Mouse (Mus musculus) gastrocnemius, adult 2 months (tissue): ENCODE data around the gene Hist1h2bm. TPM values are rescaled to one million over a fixed set of nuclear protein-coding genes. Genes with fewer than 3 reads are reported as not detected.
"Not testable (repeated sequence)": the region's sequence is repeated elsewhere in the genome, so short reads cannot be mapped to it uniquely, and the experiment has no call there.

ENCODE experiments used
- DNase-seq: peaks from one replicate; pipeline ENCODE4 v3.0.0; 2022
- H3K27ac ChIP-seq: fragments of 200-600 bp; 2 replicates; pipeline ENCODE4 v1.8.1; 2022; ENCODE audit warnings: mild to moderate bottlenecking
- H3K4me3 ChIP-seq: fragments of 200-600 bp; 2 replicates; pipeline ENCODE4 v1.8.1; 2022; ENCODE audit warnings: mild to moderate bottlenecking, moderate library complexity
- CTCF ChIP-seq: fragments of 200-600 bp; IDR thresholded peaks from 2 replicates; pipeline ENCODE4 v1.8.1; 2022; ENCODE audit warnings: antibody characterized with exemption, mild to moderate bottlenecking, moderate library complexity
- intact Hi-C: fragments of 180-260 bp; cut with DNase I; formaldehyde crosslinking; loops from one replicate; pipeline ENCODE4 v1.15.1; 2025
- long read RNA-seq, 2 experiments: library from polyadenylated mRNA; stranded (forward); transcript quantifications; one replicate each; pipeline ENCODE4 v2.0.0; 2021
- total RNA-seq, 2 experiments: library from RNA; stranded (reverse); gene quantifications; 2 replicates each; pipeline ENCODE4 v1.2.3; 2021

Gene Hist1h2bm
- total RNA-seq = 1 to 10 TPM in 1 of 2 experiments, not detected in 1; 1.2 TPM
- long read RNA-seq, experiment 1 = 0 reads
- long read RNA-seq, experiment 2 = 0 reads

GRCm38 (mm10) chr13:21721757-21722372 is at the start of gene Hist1h2bm:
Gene Hist1h2bm, plus strand, starts transcription at chr13:21722044.
- Histone ChIP-seq H3K4me3 (peak within 1 kb of the TSS; percentile 74), H3K27ac (peak within 1 kb of the TSS; percentile 54; the same call in 1 of the 2 replicates)
- intact Hi-C loops = not testable (repeated sequence)
- DNase-seq = peak; percentile 35

- no peak within 1 kb of the TSS for H3K27ac ChIP-seq
- H3K4me3 ChIP-seq = no peak within 1 kb of the TSS
- no peak for TF ChIP-seq CTCF
- intact Hi-C loops = no loop called here
- DNase-seq = no peak
Measured at GRCm38 (mm10) chr13:21677305-21677704, 44.5 kb upstream of the Hist1h2bm start, which contains the start of gene Olfr1360. Gene Olfr1360, minus strand, starts transcription at chr13:21677405.

DNA sequence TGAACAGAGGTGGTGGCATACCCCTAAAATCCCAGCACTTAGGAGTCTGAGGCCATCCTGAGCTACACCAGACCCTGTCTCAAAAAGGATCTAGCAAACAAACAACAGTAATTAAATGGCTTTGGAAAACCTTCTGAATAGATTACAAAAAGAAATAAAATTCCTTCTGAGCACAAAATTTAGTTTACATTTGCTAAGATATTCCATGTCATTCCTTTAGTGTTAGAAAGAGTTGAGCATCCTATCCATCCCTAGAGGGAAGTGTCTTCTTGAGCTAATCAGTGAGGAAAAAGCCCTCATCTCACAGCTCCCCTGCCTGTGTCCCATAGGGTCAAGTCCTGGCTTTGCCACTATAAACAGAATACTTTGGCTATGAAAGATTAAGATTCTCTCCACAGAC is 24.0 kb upstream of the Hist1h2bm start, which contains the start of gene Olfr1359:
Gene Olfr1359, plus strand, starts transcription at position 301 of the 400 bp plus-strand sequence.
- no peak for TF ChIP-seq CTCF
- H3K4me3 ChIP-seq = no peak within 1 kb of the TSS
- no peak within 1 kb of the TSS for H3K27ac ChIP-seq

GRCm38 (mm10) chr13:21706669-21707068 is 15.2 kb upstream of the Hist1h2bm start:
- Histone ChIP-seq H3K4me3 (no peak overlapping the region), H3K27ac (no peak overlapping the region)
- no peak for TF ChIP-seq CTCF
- no peak for DNase-seq
- intact Hi-C loops = no loop called here

More for the DNA sequence above, 24.0 kb upstream of the Hist1h2bm start, which contains the start of gene Olfr1359:
- DNase-seq = no peak
- intact Hi-C loops = no loop called here

DNA sequence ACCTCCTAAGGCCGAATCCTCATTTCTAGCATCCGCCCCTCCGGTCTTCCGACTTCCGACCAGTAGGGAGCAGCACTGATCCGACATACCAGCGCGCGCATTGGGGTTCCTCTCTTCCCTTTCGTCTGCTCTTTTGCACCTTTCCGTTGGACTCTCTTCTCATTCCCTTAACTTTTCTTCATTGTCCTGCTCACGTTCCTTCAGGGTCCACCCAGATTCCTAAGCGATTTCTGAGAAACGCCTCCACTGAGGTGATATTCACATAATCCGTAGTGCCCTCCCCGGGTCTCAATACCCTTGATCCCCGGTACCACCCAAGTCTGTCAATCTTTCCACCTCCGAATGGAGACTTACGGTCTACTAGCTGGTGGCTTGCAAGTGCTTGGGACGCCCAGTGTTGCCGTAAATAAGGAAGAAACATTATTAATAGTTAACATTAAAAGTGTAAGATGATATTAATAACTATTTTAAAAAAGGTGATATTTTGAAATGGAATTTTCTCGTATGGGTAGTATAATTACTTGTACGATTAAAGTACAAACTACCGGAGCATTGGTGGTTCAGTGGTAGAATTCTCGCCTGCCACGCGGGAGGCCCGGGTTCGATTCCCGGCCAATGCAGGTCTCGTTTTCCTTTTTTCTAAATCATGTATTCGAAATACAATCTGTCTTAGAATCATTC is 11.7 kb upstream of the Hist1h2bm start:
- H3K4me3 ChIP-seq = peak overlapping the region; percentile 89
- TF ChIP-seq CTCF = peak; percentile 92
- intact Hi-C loops = loop anchor here (5.0 to 10.0 kb wide), 5 partner anchors 75 to 1975 kb away; partner anchors contain the start of genes Hist1h1b, Hist1h2ac, Hist1h2af and Hist1h2an
- H3K27ac ChIP-seq = peak overlapping the region; percentile 87
- peak; percentile 90 for DNase-seq

DNA sequence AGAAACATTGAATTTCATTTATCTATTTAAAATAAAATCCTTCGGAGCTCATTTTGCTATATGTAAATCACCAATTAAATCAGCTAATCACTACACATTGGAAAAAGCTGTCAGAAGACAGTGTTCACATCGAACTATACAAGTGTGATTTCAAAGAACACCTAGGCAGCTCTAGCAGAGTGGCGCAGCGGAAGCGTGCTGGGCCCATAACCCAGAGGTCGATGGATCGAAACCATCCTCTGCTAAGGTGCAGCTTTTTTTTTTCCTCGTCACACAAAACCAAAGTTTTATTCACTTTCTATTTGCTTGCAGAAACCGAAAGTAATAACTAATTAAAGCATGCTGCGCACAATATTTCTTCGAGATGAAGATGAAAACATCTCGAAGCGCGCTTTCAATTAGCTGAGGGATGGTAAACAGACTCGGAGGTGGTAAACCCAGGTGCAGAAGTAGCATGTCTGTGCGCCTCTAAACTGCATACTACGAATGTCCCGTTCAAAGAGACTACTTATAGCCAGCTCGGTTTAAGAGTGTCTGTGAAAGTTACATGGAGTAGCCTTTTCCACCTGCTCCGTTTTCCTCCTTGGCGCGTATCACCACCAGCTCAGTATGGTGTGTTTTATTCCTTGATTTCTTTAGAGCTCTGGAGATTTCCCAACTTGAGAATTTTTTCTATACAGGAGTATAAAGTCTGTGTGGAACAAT is 10.9 kb upstream of the Hist1h2bm start:
- peak overlapping the region; percentile 87 for H3K27ac ChIP-seq
- intact Hi-C loops = loop anchor here (5.0 to 10.0 kb wide), 5 partner anchors 74 to 1974 kb away; partner anchors contain the start of genes Hist1h1b, Hist1h2ac, Hist1h2af and Hist1h2an
- peak; percentile 70 for DNase-seq

DNA sequence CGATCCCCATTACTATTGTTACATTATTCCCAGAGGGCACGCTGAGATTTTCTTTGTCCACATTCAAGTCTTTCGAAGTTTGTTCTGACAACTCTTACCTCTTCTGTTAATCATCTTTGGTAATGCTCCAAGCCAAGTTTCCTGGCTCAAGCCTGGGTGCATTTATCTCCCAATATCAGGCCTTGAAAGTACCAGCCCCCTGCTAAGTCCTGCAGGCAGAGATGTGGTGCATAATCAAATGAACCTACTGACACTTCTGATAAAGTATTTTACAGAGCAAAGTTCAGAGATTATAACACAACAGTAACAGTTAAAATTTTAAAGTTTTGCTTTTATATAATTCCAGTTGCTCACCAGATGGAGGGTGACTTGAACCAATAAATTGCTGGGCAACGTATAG is 10.1 kb upstream of the Hist1h2bm start:
- Histone ChIP-seq H3K27ac (no peak overlapping the region), H3K4me3 (peak overlapping the region; percentile 89)
- DNase-seq = no peak
- intact Hi-C loops = loop anchor here (5.0 to 10.0 kb wide), 5 partner anchors 73 to 1973 kb away; partner anchors contain the start of genes Hist1h1b, Hist1h2ac, Hist1h2af and Hist1h2an
- TF ChIP-seq CTCF = no peak

More for the DNA sequence above, 10.9 kb upstream of the Hist1h2bm start:
- no peak for TF ChIP-seq CTCF
- H3K4me3 ChIP-seq = peak overlapping the region; percentile 89

DNA sequence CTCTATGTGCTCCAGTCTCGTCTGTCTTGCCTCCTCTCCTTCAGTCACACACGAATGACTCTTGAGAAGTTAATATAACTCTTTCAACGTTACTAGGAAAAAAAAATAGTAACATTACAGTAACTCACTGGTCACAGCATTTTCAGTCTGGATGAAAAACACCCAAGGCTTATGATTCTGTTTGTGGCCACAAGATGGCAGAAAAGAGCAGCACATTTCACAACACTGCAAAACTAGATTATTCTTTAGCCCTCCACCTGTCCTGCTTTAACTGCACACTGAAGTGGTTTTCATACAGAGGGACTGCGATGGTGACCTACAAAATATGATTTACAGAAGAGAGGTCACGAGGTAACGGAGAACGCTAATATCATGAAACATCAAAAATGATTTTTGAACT is 7.1 kb upstream of the Hist1h2bm start:
- peak; percentile 40 for DNase-seq
- no peak overlapping the region for H3K27ac ChIP-seq
- peak; percentile 97 for TF ChIP-seq CTCF
- peak overlapping the region; percentile 76 for H3K4me3 ChIP-seq
- intact Hi-C loops = loop anchor here (1.0 to 10.0 kb wide), 7 partner anchors 20 to 1970 kb away; partner anchors contain the start of genes Hist1h1b, Hist1h2ac, Hist1h2af and Hist1h2ak

GRCm38 (mm10) chr13:21715131-21715863 is 6.5 kb upstream of the Hist1h2bm start:
- no peak for DNase-seq
- peak overlapping the region; percentile 76 for H3K4me3 ChIP-seq
- H3K27ac ChIP-seq = peak overlapping the region; percentile 77
- TF ChIP-seq CTCF = no peak
- intact Hi-C loops = loop anchor here (5.0 to 10.0 kb wide), 3 partner anchors 37 to 1970 kb away; partner anchors contain the start of genes Hist1h1b, Hist1h2ac, Hist1h2ak and Hist1h2an

- H3K4me3 ChIP-seq = peak within 1 kb of the TSS; percentile 76
- DNase-seq = peak; percentile 45
- H3K27ac ChIP-seq = peak within 1 kb of the TSS; percentile 77
- intact Hi-C loops = loop anchor here (5.0 to 10.0 kb wide), 3 partner anchors 36 to 1969 kb away; partner anchors contain the start of genes Hist1h1b, Hist1h2ac, Hist1h2ak and Hist1h2an
Measured at GRCm38 (mm10) chr13:21715864-21716539, 5.8 kb upstream of the Hist1h2bm start, which contains the start of the genes Hist1h2bl and Hist1h2ai. Gene Hist1h2bl, minus strand, starts transcription at chr13:21716143. Gene Hist1h2ai, plus strand, starts transcription at chr13:21716422.

GRCm38 (mm10) chr13:21716540-21717391 is 5.1 kb upstream of the Hist1h2bm start:
- H3K27ac ChIP-seq = peak overlapping the region; percentile 77; the same call in 1 of the 2 replicates
- H3K4me3 ChIP-seq = peak overlapping the region; percentile 76
- intact Hi-C loops = loop anchor here (5.0 to 10.0 kb wide), 3 partner anchors 36 to 1968 kb away; partner anchors contain the start of genes Hist1h1b, Hist1h2ac, Hist1h2ak and Hist1h2an
- DNase-seq = peak; percentile 16

DNA sequence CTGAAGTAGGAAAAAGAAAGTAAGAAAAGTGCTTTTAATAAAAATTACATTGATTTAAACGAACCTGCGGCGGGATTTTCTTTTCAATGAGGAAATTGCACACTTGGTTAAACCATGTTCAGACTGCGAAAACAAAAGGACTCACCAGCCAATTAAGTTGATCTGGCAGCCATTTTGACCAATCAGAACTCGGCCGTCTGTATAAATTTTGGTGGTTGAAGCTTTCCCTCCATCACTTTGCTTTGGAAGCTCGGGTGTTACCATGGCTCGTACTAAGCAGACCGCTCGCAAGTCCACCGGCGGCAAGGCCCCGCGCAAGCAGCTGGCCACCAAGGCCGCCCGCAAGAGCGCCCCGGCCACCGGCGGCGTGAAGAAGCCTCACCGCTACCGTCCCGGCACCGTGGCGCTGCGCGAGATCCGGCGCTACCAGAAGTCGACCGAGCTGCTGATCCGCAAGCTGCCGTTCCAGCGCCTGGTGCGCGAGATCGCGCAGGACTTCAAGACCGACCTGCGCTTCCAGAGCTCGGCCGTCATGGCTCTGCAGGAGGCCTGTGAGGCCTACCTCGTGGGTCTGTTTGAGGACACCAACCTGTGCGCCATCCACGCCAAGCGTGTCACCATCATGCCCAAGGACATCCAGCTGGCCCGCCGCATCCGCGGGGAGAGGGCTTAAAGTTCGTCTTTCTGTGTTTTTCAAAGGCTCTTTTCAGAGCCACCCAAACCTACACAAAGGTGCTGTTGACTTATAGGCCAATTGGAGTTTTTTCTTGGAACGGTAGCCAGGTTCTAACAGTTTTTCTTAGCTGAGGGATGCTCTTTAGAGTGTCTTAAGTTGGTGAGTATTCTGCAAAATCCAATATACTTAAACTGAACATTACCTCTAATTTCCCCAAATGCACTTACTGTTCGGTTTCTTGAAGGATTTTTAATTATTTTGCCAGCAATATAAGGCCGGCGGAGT is 4.2 kb upstream of the Hist1h2bm start, which contains the start of gene Hist1h3h:
Gene Hist1h3h, plus strand, starts transcription at position 263 of the 961 bp plus-strand sequence.
- intact Hi-C loops = loop anchor here (5.0 to 10.0 kb wide), 3 partner anchors 35 to 1967 kb away; partner anchors contain the start of genes Hist1h1b, Hist1h2ac, Hist1h2ak and Hist1h2an
- DNase-seq = peak; percentile 63
- peak within 1 kb of the TSS; percentile 76 for H3K4me3 ChIP-seq

More for the DNA sequence above, 4.2 kb upstream of the Hist1h2bm start, which contains the start of gene Hist1h3h:
- peak within 1 kb of the TSS; percentile 65; the same call in 1 of the 2 replicates for H3K27ac ChIP-seq
